Mouse (Mus musculus): ENCODE results near the gene Dennd6a. TPM values are rescaled to one million over a fixed set of nuclear protein-coding genes. Genes with fewer than 3 reads are reported as not detected.

Gene Dennd6a
- polyA plus RNA-seq, 1 experiment = not detected

DNA sequence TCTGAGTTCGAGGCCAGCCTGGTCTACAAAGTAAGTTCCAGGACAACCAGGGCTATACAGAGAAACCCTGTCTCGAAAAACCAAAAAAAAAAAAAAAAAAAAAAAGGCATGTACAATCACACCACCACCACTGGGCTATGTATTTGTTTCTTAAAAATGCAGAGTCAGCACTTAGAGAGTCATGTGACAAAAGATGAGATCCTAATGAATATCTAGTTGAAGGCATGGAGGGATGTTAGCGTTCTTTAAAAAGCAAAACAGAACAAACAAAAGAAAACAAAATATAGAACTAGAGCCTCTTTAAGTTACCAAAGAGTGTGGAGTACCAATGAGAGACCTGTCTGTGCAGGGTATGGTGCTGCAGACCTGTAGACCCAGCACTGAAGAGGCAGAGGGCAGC, 10.0 kb downstream of the Dennd6a start:
- no peak overlapping the region for H3K4me3 ChIP-seq (ENCODE audit: insufficient read depth, low read depth, low read length)
- 77% methylated on average over 3 of the region's 3 CpGs for WGBS
- TF ChIP-seq POLR2A (IDR thresholded peaks at IDR 0.05; ENCODE audit: insufficient read depth, low read depth, low read length) (no peak), CTCF (IDR thresholded peaks at IDR 0.05; ENCODE audit: insufficient read depth, low read depth, low read length) (no peak)
- H3K4me1 ChIP-seq (ENCODE audit: control insufficient read depth, insufficient read depth, low read length) = peaks cover 4% of the 10 kb centered on the region; the same call in 1 of the 2 replicates
- no peak overlapping the region for H3K27ac ChIP-seq (ENCODE audit: insufficient read depth, low read depth, low read length)

DNA sequence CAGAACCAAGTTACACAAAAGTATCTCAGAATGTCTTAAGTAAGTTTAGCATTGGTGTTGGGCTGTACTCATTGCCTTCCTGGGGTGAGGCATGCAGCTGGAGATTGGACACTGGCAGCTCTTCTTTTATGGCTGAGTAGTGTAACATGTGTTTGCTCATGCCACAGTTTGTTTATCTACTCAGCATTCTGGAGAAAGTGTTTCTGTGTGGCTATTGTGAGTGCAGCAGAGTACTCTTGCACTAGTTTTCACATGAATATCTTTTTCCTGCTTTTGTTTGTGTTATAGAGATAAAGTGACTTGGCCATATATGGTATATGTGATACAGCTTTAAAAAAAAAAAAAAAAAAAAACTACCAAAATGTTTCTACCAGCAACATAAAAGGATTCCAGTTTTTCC, 13.5 kb downstream of the Dennd6a start:
- no peak overlapping the region for H3K4me3 ChIP-seq (ENCODE audit: insufficient read depth, low read depth, low read length)
- H3K4me1 ChIP-seq (ENCODE audit: control insufficient read depth, insufficient read depth, low read length) = peaks cover 5% of the 10 kb centered on the region
- TF ChIP-seq CTCF (IDR thresholded peaks at IDR 0.05; ENCODE audit: insufficient read depth, low read depth, low read length) (no peak), POLR2A (IDR thresholded peaks at IDR 0.05; ENCODE audit: insufficient read depth, low read depth, low read length) (no peak)
- no peak overlapping the region for H3K27ac ChIP-seq (ENCODE audit: insufficient read depth, low read depth, low read length)

DNA sequence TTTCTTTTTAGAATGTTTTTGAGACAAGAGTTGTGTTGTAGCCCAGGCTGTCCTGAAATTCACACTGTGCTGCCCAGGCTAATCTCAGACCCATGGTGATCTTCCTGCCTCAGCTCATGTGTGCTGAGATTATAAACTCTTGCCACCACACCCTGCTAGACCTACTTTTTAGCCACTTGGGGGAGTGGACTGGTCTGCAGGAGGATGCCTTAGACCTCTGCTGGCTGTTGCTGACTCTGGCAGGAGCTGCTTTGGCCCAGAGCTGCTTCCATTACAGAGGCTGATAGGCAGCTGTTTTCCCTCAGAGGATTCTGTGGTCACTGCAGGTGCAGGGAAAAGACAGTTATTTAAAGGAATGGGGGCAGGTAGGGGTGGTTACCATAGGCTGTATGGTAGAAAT, 17.7 kb downstream of the Dennd6a start:
- no peak overlapping the region for H3K4me3 ChIP-seq (ENCODE audit: insufficient read depth, low read depth, low read length)
- H3K27ac ChIP-seq (ENCODE audit: insufficient read depth, low read depth, low read length) = no peak overlapping the region
- no peak for TF ChIP-seq POLR2A (IDR thresholded peaks at IDR 0.05; ENCODE audit: insufficient read depth, low read depth, low read length)
- no peak for TF ChIP-seq CTCF (IDR thresholded peaks at IDR 0.05; ENCODE audit: insufficient read depth, low read depth, low read length)
- H3K4me1 ChIP-seq (ENCODE audit: control insufficient read depth, insufficient read depth, low read length) = peaks cover 7% of the 10 kb centered on the region

DNA sequence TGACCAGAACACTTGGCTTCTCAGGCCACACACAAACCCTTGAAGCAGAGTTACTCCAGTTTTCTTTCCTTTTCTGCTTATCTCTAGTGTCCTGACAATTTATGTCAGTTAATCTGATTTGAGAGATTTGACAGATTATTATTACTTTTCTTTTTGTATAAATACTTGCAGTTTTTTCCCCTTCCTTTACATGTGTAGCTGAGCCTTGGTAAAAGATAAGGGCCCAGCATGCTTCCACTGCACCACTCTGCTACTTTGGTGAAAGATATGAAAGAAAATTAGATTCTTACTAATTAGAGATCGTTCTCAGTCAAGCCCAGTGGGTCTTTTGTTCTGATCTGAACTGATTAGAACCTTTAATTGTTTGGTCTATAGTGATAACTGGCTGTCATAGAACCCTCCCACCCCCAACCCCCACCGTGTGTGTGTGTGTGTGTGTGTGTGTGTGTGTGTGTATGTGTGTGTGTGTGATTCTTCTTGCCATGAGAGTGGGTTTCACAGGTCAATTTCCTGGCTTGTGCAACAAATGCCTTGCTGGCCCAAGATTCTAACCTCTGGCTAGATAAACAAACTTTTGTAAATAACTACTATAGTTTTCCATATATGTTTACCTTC, 19.7 kb downstream of the Dennd6a start:
- Histone ChIP-seq H3K4me1 (ENCODE audit: control insufficient read depth, insufficient read depth, low read length) (peaks cover 5% of the 10 kb centered on the region), H3K27ac (ENCODE audit: insufficient read depth, low read depth, low read length) (no peak overlapping the region), H3K4me3 (ENCODE audit: insufficient read depth, low read depth, low read length) (no peak overlapping the region)
- TF ChIP-seq POLR2A (IDR thresholded peaks at IDR 0.05; ENCODE audit: insufficient read depth, low read depth, low read length) (no peak), CTCF (IDR thresholded peaks at IDR 0.05; ENCODE audit: insufficient read depth, low read depth, low read length) (no peak)
- WGBS = 36% methylated on average over 2 of the region's 2 CpGs

DNA sequence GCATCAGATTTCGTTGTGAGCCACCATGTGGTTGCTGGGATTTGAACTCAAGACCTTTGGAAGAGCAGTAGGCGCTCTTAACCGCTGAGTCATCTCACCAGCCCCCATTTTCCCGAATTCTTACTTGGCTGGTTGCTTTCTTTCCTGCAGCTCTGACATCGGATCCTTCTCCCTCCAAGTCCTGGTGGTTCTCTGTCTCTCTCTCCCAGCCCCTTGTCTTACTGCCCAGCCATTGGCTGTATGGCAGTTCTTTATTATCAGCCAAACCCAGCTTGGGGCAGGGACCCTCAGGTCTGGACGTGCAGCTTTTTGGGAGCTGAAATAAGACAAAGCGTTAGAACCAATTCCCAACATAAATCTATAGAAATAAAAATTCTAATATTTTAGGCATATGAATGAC, 21.5 kb downstream of the Dennd6a start:
- peak overlapping the region; percentile 89 for H3K27ac ChIP-seq (ENCODE audit: insufficient read depth, low read depth, low read length)
- peaks cover 5% of the 10 kb centered on the region for H3K4me1 ChIP-seq (ENCODE audit: control insufficient read depth, insufficient read depth, low read length)
- no peak for TF ChIP-seq CTCF (IDR thresholded peaks at IDR 0.05; ENCODE audit: insufficient read depth, low read depth, low read length)
- no peak for TF ChIP-seq POLR2A (IDR thresholded peaks at IDR 0.05; ENCODE audit: insufficient read depth, low read depth, low read length)
- WGBS = 64% methylated on average over 7 of the region's 7 CpGs
- no peak overlapping the region for H3K4me3 ChIP-seq (ENCODE audit: insufficient read depth, low read depth, low read length)

DNA sequence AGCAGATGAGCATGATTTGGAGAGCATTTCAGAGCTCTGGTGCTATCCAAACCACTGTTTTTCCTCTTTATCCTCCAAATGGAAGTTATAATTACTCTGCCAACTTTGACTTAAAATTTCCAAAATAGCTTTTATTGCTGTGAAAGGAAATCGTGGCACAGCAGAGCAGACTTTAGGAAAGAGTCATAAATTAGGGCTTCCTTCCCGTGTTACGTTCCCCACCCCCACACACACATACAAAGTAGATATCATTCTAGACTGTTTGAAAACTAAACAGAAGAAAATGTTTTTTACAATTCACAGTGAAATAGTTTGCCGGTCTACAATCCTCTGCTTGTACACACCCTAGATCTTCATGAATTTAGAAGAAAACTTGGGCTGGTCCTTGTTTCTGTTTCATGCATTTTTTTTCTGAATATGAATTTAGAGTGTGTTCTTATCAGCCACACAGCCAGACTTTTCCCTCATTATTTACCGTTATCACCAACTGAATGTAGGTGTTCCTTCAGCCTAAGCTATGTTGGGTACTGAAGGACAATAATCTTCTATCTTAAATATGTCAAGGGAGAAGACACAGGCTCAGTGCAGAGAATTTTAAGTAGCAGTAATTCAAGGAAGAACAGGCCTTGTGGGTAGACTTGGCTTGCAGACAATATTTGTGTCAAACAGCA, 22.2 kb downstream of the Dennd6a start:
- TF ChIP-seq CTCF (IDR thresholded peaks at IDR 0.05; ENCODE audit: insufficient read depth, low read depth, low read length) (no peak), POLR2A (IDR thresholded peaks at IDR 0.05; ENCODE audit: insufficient read depth, low read depth, low read length) (no peak)
- Histone ChIP-seq H3K4me1 (ENCODE audit: control insufficient read depth, insufficient read depth, low read length) (peaks cover 5% of the 10 kb centered on the region), H3K4me3 (ENCODE audit: insufficient read depth, low read depth, low read length) (no peak overlapping the region), H3K27ac (ENCODE audit: insufficient read depth, low read depth, low read length) (no peak overlapping the region)
- 21% methylated on average over 5 of the region's 5 CpGs for WGBS

DNA sequence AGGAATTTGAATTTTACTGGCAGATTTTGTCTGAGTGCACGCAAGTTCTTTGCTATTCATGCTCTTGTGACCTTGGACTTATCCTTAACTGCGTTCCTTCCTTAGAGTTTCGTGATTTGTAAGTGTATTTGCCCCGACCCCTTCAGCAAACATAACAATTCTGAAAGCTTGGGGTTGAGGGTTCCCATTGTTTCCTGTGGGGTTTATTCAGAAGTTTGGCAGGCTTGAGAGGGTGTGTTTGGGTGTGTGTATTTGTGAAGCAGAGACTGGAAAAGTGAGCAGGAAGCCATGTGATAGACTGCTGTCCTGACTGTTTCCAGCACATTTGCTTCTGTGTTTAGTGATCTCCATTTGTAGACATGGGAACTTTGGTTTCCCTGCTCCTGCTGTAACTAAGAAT, 31.7 kb downstream of the Dennd6a start:
- Histone ChIP-seq H3K27ac (ENCODE audit: insufficient read depth, low read depth, low read length) (no peak overlapping the region), H3K4me1 (ENCODE audit: control insufficient read depth, insufficient read depth, low read length) (no peaks in the 10 kb centered on the region), H3K4me3 (ENCODE audit: insufficient read depth, low read depth, low read length) (no peak overlapping the region)
- TF ChIP-seq CTCF (IDR thresholded peaks at IDR 0.05; ENCODE audit: insufficient read depth, low read depth, low read length) (no peak), POLR2A (IDR thresholded peaks at IDR 0.05; ENCODE audit: insufficient read depth, low read depth, low read length) (no peak)
- 57% methylated on average over 4 of the region's 4 CpGs for WGBS

DNA sequence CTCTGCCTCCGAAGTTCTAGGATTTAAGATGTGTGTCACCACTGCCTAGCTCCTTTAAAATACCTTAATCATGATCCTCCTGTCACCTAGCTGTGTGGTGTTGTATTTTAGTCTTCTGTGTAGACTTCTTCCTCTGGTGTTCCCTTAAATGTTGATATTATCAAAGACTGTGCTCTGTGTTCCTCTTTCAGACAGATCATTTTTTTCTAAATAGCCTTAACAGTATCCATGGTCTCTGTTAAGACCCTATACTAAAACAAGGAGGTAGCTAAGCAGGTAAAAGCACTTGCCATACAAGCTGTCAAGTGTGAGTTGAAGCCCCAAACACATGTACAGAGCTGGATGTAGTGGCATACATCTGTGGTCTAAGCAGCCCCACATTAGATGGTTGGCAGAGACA, 36.0 kb downstream of the Dennd6a start:
- 94% methylated on average over 1 of the region's 1 CpGs for WGBS
- TF ChIP-seq CTCF (IDR thresholded peaks at IDR 0.05; ENCODE audit: insufficient read depth, low read depth, low read length) (no peak), POLR2A (IDR thresholded peaks at IDR 0.05; ENCODE audit: insufficient read depth, low read depth, low read length) (no peak)
- Histone ChIP-seq H3K27ac (ENCODE audit: insufficient read depth, low read depth, low read length) (no peak overlapping the region), H3K4me1 (ENCODE audit: control insufficient read depth, insufficient read depth, low read length) (no peaks in the 10 kb centered on the region), H3K4me3 (ENCODE audit: insufficient read depth, low read depth, low read length) (no peak overlapping the region)

DNA sequence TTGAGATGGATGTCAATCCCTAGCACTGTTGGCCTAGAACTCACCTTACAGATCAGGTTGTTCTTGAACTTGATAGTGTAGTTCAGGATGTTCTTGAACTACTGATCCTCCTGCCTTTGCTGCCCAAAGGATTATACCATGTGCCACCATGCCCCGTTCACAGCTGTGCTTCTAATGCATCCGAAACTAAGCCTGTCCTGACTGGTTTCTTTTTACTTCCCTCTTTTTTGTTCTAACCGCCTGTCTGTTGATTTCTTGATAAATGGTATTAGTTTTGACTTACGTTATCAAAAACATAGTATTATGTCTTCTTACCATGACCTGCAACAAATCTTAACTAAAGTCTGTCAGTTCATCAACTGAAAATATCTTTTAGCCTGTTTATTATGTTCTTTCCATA, 37.0 kb downstream of the Dennd6a start:
- WGBS = 93% methylated on average over 4 of the region's 4 CpGs
- H3K4me1 ChIP-seq (ENCODE audit: control insufficient read depth, insufficient read depth, low read length) = no peaks in the 10 kb centered on the region
- TF ChIP-seq CTCF (IDR thresholded peaks at IDR 0.05; ENCODE audit: insufficient read depth, low read depth, low read length) (no peak), POLR2A (IDR thresholded peaks at IDR 0.05; ENCODE audit: insufficient read depth, low read depth, low read length) (no peak)

More for the DNA sequence above, 37.0 kb downstream of the Dennd6a start:
- Histone ChIP-seq H3K27ac (ENCODE audit: insufficient read depth, low read depth, low read length) (no peak overlapping the region), H3K4me3 (ENCODE audit: insufficient read depth, low read depth, low read length) (no peak overlapping the region)

Measured in olfactory bulb, adult 2 months (tissue).